Mouse (Mus musculus) hematopoietic stem cell, adult 5-6 weeks (primary cell): Measurements from ENCODE around the gene S100b. TPM values are rescaled to one million over a fixed set of nuclear protein-coding genes. Genes with fewer than 3 reads are reported as not detected.

Experiments
- total RNA-seq: library from RNA; stranded (forward); fragments of 172-1452, 232-1000 nt; gene quantifications from 2 replicates; pipeline ENCODE4 v1.2.3, GENCODE M21; 2017

S100b gene
- total RNA-seq, 1 experiment from 2014 or later = not detected

Other genes starting within 250 kb of the S100b start
- gene Zfp280b, start 221.2 kb upstream of the S100b start, total RNA-seq = 5.6 and 8.6 TPM in 2 replicates
- gene Slc5a4b, start 142.9 kb upstream of the S100b start, total RNA-seq = not detected in 2 replicates
- not detected in 2 replicates for gene Slc5a4a, start 106.4 kb upstream of the S100b start, total RNA-seq
- gene Prmt2, start 16.0 kb upstream of the S100b start, total RNA-seq = 4.2 and 5.8 TPM in 2 replicates
- gene Dip2a, start 91.4 kb downstream of the S100b start, total RNA-seq = 6.0 and 8.5 TPM in 2 replicates
- gene AC141477.1, start 186.6 kb downstream of the S100b start, total RNA-seq = not detected in 2 replicates
- 72.1 and 90.7 TPM in 2 replicates for gene Pcnt, start 188.9 kb downstream of the S100b start, total RNA-seq
- not detected in 2 replicates for gene 2610028H24Rik, start 195.2 kb downstream of the S100b start, total RNA-seq
- gene Mcm3ap, start 215.1 kb downstream of the S100b start, total RNA-seq = 65.7 and 67.2 TPM in 2 replicates
- 6.1 and 7.1 TPM in 2 replicates for gene Ybey, start 215.3 kb downstream of the S100b start, total RNA-seq